Mouse (Mus musculus) olfactory bulb, adult 2 months (tissue): ENCODE results near the gene Arhgdia. TPM values are rescaled to one million over a fixed set of nuclear protein-coding genes. Genes with fewer than 3 reads are reported as not detected.

ENCODE experiments used
- H3K27ac ChIP-seq: fragments of 200-500 bp; 2 replicates; pipeline ENCODE4 v1.5.1; 2012; ENCODE audit warnings: low read depth, low read length; ENCODE audit not compliant: insufficient read depth
- H3K4me1 ChIP-seq: fragments of 200-500 bp; 2 replicates; pipeline ENCODE4 v1.6.1; 2012; ENCODE audit warnings: low read length; ENCODE audit not compliant: control insufficient read depth, insufficient read depth
- H3K4me3 ChIP-seq: fragments of 200-500 bp; 2 replicates; pipeline ENCODE4 v1.5.1; 2012; ENCODE audit warnings: mild to moderate bottlenecking, low read depth, low read length, moderate library complexity; ENCODE audit not compliant: insufficient read depth
- CTCF ChIP-seq: fragments of 200-500 bp; IDR thresholded peaks from 2 replicates; pipeline ENCODE4 v1.5.1; 2012; ENCODE audit warnings: low read depth, mild to moderate bottlenecking, low read length, moderate library complexity; ENCODE audit not compliant: insufficient read depth
- POLR2A ChIP-seq: fragments of 200-500 bp; IDR thresholded peaks from 2 replicates; pipeline ENCODE4 v1.6.1; 2012; ENCODE audit warnings: mild to moderate bottlenecking, low read depth, low read length, moderate library complexity; ENCODE audit not compliant: insufficient read depth
- WGBS: fragments of 180-500 bp; shearing (Covaris S2); methylation state at CpG from one replicate; pipeline ENCODE4 v1.1.7; 2018; 5-methylcytosine and 5-hydroxymethylcytosine counted together
- polyA plus RNA-seq: library from polyadenylated mRNA; stranded (reverse); fragments of >200 nt; gene quantifications from 2 replicates; pipeline ENCODE4 v1.2.4, GENCODE M21; 2012; ENCODE audit warnings: low replicate concordance; ENCODE audit not compliant: missing spikeins, insufficient read depth, insufficient read length

Arhgdia gene
- polyA plus RNA-seq, 1 experiment: 143 TPM

GRCm38 (mm10) chr11:120615167-120615566 is 33.7 kb upstream of the Arhgdia start:
- 84% methylated on average over 6 of the region's 6 CpGs for WGBS
- Histone ChIP-seq H3K4me1 (peaks cover 19% of the 10 kb centered on the region), H3K4me3 (no peak overlapping the region), H3K27ac (no peak overlapping the region)
- no peak for TF ChIP-seq CTCF
- no peak for TF ChIP-seq POLR2A

DNA sequence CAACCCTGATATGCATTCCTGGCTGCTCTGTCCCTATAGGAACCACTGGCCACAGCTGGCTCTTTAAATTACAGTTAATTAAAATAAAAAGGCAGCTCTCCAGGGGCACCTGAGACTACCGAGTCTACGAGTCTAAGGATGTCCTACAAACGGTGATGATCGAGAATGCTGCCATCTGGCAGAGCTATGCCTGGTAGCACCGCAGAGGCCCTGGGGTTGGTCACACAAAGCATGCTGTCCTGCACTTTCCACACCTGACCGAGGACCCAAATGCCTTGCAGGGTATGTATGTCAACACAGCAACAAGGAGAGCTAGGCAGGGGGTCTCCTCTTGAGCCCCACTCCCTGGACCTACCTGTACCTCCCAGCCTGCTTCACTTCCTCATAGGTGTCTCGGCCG is 32.6 kb upstream of the Arhgdia start:
- TF ChIP-seq POLR2A: no peak
- TF ChIP-seq CTCF: no peak
- no peak overlapping the region for H3K27ac ChIP-seq
- WGBS: 79% methylated on average over 8 of the region's 8 CpGs

DNA sequence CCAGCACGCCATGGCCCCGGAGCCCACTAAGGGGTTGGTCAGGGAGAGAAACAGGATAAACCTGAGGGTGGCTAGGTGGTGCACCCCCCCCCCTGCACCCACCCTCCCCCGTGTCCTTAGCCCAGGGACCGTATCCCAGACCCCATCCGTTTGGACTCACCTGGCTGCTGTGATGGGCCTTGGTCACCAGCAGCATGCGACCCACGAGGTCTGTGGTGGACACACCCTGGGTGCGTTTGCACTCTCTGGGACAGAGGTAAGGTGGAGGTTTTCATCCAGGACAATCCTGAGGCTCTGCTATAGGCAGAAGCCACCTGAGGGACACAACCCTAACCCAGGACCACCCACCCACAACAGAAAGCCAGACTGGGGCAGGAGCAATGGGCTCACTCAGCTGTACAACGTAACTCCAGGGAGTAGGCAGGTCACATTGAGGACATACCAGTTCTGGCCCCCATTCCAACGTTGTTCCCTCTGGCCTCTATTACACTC is 32.1 kb upstream of the Arhgdia start:
- no peak overlapping the region for H3K4me3 ChIP-seq
- no peak overlapping the region for H3K27ac ChIP-seq
- WGBS: 83% methylated on average over 10 of the region's 10 CpGs
- TF ChIP-seq POLR2A (no peak), CTCF (no peak)
- H3K4me1 ChIP-seq: peaks cover 30% of the 10 kb centered on the region

More for the DNA sequence above, 32.6 kb upstream of the Arhgdia start:
- Histone ChIP-seq H3K4me3 (no peak overlapping the region), H3K4me1 (peaks cover 26% of the 10 kb centered on the region)

DNA sequence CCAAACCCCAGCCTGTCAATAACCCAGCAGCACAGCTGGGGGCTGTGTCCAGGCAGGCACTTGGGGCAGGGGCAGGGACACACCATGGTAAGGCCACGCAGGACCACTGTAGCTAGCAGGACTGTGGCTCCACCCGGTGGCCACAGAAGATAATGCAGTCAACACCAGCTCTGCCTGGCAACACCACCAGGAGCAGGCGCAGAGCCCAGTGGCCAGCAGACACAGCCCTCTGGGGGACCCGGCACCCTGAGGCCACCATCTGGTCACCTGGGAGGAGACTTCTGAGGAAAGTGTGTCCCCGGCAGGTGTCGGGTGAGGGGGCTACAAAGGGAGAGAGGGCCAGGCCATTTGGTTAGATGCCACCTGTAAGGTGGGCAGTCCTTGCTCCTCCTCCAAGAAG is 31.3 kb upstream of the Arhgdia start:
- Histone ChIP-seq H3K4me1 (peaks cover 33% of the 10 kb centered on the region), H3K27ac (no peak overlapping the region)
- WGBS: 33% methylated on average over 6 of the region's 6 CpGs

GRCm38 (mm10) chr11:120610477-120611046 is 29.1 kb upstream of the Arhgdia start:
- Histone ChIP-seq H3K27ac (no peak overlapping the region), H3K4me1 (peaks cover 22% of the 10 kb centered on the region), H3K4me3 (no peak overlapping the region)
- WGBS: 71% methylated on average over 9 of the region's 9 CpGs
- TF ChIP-seq POLR2A (no peak), CTCF (no peak)

More for the DNA sequence above, 31.3 kb upstream of the Arhgdia start:
- no peak overlapping the region for H3K4me3 ChIP-seq
- TF ChIP-seq CTCF: peak; percentile 45
- no peak for TF ChIP-seq POLR2A

DNA sequence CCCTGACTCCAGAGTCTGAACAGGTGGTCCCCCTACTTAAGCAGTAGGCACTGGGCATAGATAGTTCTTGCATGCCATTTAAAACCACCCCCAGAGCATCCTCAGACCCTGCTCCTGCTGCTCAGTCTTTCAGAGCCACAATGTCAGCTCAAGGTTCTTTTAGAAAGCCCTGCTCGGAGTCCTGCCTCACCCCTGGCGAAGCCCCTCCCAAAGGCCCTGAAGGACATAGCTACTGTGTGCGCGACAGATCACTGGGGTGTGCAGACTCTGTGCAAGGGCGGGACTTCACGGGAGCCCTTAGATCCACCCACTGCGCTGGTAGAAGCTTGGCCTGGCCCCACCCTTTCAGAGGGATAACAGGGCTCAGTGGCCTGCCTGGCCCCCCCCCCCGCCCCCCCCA is 27.8 kb upstream of the Arhgdia start:
- no peak overlapping the region for H3K27ac ChIP-seq
- peaks cover 18% of the 10 kb centered on the region for H3K4me1 ChIP-seq
- WGBS: 35% methylated on average over 8 of the region's 8 CpGs
- TF ChIP-seq POLR2A: no peak
- no peak for TF ChIP-seq CTCF
- H3K4me3 ChIP-seq: no peak overlapping the region

DNA sequence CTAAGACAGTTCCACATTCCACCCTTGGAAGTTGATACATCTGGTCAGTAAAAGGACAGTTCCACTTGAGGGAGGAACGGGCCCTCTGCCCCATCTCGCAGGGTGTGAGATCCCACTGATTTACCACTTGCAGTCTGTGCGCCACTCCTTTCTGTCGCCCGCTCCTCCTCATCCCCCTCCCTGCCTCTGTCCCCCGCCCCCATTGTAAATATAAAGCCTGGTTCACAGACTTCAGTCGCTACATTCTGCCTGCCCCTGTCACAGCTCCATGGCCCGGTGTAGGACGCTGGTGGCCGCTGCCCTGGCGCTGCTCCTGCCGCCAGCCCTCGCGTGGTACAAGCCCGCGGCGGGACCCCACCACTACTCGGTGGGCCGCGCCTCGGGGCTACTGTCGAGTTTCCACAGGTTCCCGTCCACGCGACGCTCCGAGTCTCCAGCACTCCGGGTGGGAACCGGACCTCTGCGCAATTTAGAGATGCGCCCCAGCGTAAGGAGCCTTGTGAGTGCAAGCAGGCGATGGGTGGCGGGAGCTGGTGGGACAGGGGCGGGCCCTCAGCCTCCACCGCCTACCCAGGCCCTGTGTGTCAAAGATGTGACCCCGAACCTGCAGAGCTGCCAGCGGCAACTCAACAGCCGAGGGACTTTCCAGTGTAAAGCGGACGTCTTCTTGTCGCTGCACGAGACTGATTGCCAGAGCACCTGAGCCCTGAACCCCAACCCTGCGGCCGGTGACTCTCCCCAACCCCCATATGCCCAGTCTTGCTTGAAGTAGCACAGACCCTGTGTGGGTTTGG is 27.0 kb upstream of the Arhgdia start, which contains the start of gene Npb:
Gene Npb, plus strand, starts transcription at position 237 of the 794 bp plus-strand sequence.
- no peak within 1 kb of the TSS for H3K4me3 ChIP-seq

DNA sequence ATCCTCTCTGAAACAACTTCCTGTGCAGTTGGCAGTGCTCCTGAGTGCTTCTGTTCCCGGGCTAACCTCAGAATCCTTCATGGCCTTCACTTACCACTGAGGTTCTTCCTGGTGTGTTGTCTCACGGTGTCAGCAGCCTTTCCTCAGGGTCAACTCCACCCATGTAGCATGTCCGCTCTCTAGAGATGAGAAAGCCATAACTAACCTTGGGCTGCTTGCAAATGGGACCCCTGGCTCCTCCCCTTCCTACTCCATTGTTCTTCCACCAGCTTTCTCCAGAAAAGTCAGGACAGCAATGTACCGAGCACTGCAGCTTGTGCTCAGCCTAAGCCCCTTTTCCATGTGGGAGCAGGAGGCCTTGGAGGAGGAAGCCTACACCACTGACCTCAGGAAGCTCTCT is 25.3 kb upstream of the Arhgdia start:
- WGBS: 77% methylated on average over 4 of the region's 4 CpGs
- no peak overlapping the region for H3K27ac ChIP-seq
- TF ChIP-seq POLR2A (no peak), CTCF (no peak)

More for the DNA sequence above, 27.0 kb upstream of the Arhgdia start, which contains the start of gene Npb:
- Histone ChIP-seq H3K4me1 (peaks cover 18% of the 10 kb centered on the region), H3K27ac (no peak within 1 kb of the TSS)
- TF ChIP-seq POLR2A (no peak), CTCF (no peak)
- 14% methylated on average over 45 of the region's 45 CpGs for WGBS

GRCm38 (mm10) chr11:120605667-120606066 is 24.2 kb upstream of the Arhgdia start:
- WGBS: 74% methylated on average over 7 of the region's 7 CpGs
- peaks cover 18% of the 10 kb centered on the region for H3K4me1 ChIP-seq
- no peak overlapping the region for H3K27ac ChIP-seq
- H3K4me3 ChIP-seq: no peak overlapping the region
- no peak for TF ChIP-seq CTCF
- no peak for TF ChIP-seq POLR2A

More for the DNA sequence above, 25.3 kb upstream of the Arhgdia start:
- Histone ChIP-seq H3K4me3 (no peak overlapping the region), H3K4me1 (peaks cover 18% of the 10 kb centered on the region)
